Mouse (Mus musculus) retina, postnatal 7 days (tissue): Measurements from ENCODE around the gene Myo1g.
"Not testable (repeated sequence)": the region's sequence is repeated elsewhere in the genome, so short reads cannot be mapped to it uniquely, and the experiment has no call there.

Experiments used
- DNase-seq: peaks from one replicate; pipeline ENCODE4 v3.0.0-alpha.2; 2012; ENCODE audit warnings: low read depth, low spot score

Myo1g gene

DNA sequence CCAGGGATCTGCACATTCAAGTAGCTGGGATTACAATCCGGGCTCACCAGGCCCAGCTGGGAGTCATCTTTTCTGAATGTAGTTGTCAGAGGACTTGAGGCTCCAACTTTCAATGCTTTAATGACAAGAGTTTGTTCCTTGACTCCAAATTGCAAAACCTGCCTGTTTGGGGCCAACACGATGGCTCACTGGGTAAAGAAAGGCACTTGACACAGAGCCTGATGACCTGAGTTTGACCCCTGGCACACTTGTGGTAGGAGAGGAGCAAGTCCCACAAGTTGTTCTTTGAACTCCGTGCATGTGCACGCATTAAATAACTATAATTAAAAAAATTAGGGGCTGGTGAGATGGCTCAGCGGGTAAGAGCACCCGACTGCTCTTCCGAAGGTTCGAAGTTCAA lies 9.2 kb upstream of the Myo1g start:
- no peak for DNase-seq

DNA sequence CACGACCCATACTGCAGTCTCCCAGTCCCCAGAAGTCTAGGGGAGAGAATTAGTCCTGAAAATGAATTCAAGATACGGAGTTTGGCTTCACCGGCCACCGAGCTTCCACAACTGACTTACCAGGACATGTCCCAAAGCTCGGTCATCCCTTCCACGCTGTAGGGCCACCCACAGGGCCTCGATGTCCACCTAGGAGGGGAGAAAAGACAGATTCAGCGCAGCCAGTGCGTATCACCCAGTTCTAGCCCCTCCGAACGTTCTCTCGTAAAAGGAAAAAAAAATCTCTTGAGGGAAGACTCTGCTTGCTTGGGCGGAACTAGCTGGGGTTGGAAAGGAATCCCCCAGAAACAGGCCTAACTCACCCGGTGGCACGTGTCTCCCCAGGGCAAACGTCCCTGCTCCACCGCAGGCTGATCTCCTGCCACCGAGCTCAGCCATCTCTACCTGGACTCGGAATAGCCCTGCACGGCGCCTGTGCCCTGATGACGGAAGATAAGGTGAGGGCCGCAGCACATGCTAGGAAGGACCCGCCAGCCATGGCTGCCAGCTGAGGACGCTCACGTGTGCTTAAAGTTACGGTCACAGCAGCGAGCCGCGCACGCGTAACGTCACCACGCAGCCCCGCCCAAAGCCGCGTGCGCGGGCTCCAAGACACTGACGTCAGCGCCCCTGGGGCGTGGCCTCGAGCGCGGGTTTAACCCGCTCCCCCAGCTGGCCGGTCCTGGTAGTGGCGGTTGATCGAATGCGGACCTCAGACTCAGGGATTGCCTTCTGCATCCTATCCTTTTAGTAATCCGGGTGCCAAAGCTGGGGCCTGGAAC lies 7.6 kb upstream of the Myo1g start:
- peak; percentile 99 for DNase-seq

DNA sequence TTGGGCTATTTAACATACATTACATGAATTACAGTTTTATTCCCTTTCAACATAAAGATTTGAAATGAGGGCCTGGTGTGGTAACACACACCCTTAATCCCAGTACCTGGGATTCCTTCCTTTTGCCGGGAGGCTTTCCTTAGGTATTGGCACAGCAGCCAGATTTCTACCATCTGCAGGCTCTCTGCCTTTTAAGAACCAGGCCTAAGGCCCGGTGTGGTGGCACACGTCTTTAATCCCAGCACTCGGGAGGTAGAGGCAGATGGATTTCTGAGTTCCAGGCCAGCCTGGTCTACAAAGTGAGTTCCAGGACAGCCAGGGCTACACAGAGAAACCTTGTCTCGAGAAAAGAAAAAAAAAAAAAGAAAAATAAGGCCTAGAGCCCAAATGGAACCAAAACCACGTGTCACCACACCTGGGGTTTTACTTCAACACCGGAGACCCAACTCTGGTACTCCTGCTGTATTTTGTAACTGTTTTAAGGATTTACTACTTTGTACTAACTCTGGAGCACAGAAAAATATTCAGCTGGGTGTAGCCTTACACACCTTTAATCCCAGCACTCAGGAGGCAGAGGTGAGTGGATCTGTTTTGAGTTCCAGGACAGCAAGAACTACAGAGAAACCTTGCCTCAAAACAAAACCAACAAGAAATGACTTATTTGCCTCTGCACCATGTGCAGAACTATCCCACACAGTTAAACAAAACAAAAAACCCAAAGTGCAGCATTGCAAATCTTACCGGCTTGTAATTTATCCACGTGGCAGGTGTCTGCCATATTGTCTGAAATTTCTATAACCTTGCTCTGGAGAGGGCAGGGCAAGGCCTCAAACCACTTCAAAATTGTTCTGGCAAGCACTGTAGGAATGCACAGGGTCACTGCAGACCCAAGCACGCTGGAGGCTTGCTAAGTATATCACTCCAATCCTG lies 6.8 kb upstream of the Myo1g start:
- DNase-seq: no peak

DNA sequence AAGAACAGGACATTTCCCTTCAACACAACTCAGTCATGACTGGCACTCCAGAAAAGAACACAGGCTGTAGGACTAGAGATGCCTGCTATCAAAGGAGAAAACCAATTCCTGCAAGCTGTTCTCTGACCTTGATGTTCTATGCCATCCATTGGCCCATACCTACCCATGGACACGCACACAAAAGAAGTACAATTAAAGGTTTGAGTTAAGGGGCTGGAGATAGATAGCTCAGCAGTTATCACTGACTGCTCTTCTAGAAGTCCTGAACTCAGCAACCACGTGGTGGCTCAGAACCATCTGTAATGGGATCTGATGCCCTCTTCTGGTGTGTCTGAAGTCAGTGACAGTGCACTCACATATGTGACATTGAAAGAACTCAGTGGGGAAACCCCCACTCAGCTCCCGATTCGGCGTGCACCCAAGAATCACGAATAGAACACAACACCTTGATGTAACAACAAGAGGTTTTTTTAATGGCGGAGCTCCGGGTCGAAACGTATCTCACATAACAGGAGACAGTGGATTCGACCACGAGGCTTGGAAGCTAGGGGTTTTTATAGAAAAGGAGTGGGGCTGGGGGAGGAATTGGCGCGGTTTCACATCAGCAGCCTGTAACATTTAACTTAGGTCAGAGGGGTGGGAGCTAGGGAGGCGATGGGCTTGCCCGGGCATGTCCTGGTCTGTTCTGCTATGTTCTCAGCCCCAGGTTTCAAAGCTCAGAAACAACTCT lies 5.9 kb upstream of the Myo1g start:
- not testable (repeated sequence) for DNase-seq

DNA sequence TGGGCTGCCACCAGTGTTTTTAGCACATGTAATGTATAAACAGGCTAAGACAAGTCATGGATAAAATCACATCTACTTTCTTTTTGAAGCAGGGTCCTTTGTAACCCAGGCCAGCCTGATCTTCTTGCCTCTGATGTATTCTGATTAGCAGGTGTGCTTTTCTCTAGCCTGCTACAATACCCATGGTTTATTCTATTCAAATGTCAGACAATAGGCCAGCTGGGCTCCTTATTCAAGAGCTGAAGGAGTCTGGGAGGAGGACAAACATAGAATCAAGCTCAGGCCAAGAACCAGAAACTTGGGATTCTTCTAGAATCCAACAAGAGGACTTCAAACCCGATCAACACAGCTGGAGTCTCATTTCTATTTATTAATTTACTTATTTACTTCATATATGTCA lies 4.5 kb upstream of the Myo1g start:
- DNase-seq: no peak

DNA sequence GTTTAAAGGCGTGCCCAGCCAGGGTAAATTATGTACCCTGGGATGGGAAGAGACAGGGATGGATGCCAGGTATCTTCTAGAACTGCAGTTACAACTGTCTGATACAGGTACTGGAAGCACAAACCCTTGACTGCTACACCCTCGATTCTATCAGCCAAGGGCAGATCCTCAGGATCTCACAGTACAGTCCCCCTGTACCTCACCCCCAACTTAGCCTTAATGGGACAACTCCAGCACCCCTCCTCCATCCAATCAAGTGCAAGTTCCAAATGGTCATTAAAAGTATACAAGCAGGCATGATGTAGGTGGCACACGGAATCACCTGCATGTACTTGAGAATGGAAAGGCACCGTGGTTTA lies 4.1 kb upstream of the Myo1g start:
- no peak for DNase-seq

DNA sequence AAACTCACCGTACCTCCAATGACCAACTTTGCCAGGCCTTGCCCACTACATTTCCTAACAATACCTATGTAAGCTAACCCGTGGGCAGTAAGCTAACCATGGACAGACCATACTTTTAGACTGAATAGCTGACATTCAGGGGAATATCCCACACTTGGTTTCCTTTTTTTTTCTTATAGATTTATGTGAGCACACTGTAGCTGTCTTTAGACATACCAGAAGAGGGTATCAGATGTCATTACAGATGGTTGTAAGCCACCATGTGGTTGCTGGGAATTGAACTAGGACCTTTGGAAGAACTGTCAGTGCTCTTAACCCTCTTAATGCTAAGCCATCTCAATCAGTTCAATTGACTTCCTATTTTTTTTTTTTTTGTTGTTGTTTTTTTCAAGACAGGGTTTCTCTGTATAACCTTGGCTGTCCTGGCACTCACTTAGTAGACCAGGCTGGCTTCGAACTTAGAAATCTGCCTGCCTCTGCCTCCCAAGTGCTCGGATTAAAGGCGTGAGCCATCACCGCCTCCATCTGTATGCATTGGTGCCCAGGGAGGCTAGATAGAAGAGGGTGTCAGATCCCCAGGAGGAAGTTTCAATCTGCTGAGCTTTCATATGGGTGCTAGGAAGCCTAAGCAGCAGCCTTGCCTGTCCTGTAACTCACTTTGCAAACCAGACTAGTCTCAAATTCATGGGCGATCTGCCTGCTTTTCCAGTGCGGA lies 3.6 kb upstream of the Myo1g start:
- no peak for DNase-seq

DNA sequence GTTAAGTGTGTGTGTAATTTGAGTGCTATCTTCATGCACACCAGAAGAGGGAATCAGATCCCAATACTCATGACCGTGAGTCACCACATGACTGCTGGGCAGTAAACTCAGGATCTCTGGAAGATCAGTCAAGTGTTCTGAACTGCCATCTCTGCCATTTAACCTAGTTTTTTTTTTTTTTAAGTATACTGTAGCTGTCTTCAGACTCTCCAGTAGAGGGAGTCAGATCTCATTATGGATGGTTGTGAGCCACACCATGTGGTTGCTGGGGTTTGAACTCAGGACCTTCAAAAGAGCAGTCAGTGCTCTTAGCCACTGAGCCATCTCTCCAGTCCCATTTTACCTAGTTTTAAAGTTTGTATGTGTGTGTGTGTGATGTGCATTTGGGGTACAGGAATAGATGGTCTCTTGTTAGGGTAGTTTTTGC lies 2.9 kb upstream of the Myo1g start:
- no peak for DNase-seq

DNA sequence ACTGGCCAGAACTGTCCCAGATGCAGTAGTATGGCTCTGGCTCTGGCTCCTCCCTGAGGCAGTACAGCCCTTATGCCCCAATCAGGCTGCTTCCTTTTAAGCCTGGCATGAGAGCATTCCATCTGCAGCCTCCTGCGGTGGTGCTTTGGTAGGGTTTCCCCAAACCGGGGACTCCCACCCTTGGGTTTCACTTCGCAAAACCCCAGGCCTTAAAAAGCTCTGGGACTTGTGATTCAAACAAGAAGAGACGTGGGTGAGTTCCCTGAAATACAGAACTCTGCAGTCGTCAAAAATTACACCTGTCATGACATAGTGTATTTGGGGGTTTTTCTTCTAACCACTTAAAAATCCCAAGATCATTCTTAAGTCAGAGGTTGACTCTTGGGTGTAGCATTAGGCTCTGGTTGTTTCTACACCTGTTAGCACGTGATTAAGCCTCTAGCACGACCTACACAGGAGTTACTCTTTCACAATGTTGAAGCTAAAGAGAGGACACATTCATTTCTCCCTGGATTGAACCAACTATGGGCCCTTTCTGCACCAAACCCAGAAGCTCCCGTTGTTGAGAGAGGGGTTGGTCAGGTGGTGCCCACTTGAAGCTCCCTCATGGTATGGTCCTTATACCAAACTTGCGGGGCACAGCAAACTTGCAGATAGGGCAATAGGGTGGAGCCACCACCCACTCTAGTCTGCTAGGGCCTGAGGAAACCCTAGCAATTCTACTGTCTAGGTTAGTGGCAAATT lies 2.2 kb upstream of the Myo1g start:
- no peak for DNase-seq

DNA sequence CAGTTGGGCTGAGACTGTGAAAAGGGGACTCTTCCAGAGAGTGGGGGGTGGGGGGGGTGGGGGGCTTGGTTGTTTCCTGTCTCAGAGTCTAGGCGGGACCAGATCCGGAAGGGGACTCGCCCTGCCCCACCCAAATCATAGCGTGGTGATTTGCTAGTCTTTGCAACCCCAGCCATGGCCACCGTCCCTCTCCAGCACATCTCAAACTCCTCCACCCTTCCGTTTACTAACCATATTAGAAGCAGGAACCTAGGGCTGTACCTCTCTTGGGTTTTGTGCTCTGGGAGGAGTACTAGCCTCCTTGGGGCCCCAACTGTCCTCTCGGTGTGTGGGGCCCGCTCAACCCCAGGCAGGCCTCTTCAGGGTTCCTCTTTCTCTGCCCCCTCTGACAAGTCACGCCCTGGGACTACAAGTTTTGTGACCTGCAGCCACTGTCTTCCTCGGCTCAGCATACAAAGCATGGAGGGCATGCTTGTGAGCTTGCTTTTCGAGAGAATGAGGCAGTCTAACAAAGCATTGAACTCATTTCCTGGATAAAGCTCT lies 1.2 kb downstream of the Myo1g start:
- DNase-seq: no peak

DNA sequence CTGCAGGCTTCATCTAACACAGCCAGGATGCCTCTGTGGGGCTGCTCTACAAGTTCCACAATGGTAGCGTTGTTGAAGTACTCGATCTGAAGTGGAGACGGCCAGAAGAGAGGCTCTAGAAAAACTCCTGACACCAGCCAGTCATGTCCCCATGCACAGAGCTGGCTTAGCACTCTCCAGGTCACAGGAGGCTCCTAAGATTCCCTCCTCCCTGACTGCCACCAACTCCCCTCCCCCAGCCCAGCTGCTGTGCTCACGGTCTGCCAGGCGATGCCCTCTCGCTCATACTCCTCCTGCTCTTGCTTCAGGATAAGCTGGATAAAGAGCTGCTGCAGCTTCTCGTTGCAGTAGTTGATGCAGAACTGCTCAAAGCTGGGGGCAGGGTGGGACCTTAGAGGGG lies 5.9 kb downstream of the Myo1g start:
- peak; percentile 86 for DNase-seq

DNA sequence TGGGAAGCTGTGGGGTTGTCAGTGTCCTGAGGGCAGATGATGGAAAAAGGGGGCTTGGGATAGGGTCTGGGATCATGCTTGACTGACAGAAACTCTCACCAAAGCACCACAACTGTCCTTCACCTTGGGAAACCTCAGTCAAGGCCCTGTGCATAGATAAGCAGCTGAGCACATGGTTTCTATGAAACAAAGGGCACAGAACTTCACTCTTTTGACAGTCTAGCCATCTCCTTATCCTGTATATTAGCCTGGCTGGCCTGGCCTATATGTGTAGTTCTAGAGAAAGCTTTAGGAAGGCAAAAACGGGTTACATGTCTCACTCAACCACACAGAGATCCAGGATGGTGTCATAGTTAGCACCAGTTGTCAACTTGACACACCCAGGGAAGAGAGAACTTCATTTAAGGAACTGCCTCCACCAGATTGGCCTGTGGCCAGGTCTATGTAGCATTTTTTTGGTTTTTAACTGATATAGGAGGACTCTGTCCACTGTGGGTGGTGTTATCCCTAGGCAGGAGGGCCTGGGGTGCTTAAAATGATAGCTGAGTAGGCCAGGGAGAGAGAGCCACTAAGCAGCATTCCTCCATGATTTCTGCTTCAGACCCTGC lies 12.4 kb downstream of the Myo1g start:
- DNase-seq: no peak

DNA sequence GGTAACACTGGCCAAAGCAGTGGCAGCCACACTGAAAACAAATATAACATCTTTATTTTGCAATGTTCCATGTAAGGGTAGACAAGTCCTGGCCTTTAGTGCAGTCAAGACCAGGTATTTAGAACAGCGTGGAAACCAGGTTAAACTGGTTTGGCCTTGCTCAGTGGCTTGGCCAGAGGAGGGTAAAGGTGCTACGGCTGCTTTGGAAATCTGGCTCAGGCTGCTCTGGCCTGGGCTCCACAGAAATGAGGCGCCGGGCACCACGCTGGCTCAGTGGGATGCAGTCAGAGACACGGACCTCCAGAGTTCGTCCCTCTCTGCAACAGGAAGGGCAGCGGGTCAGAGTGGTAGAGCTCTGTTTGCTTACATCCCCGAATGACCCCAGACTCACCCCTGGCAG lies 14.2 kb downstream of the Myo1g start:
- no peak for DNase-seq

DNA sequence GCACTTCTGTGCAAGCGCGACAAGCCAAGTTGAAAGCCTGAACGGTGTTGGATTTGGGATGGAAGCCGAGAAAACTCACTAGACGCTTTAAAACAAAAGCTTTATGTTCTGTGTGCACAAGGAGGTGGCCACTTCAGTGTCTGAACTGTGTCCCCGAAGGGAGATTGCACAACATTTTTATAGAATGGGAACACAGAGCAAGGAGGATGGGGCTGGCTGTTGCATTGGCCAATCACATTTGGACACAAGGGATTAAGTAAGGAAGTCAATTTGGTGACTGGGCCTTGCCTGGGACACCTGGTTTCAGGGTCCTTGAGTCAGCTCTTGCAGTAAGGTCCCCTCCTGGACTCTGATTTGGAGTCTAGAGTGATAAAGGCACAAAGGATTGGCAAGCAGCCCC lies 16.1 kb downstream of the Myo1g start:
- DNase-seq: no peak

DNA sequence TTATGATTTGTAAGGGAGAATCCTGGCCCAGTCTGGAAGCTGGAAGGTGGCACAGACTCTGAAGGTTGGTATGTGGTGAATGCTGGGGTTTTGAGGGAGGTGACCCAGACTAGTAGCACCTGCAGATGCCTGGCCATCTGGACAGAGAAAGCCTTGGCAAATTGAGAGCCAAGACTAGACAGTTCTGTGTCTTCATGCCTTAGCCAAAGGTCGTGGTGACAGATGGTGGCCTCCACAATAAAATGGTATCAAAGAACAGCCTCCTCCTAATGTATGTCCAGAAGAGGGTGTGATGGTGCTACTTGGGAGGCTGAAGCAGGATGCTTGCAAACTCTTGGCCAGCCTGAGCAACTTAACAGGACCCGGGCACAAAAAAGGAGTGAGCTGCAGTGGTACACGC lies 16.5 kb downstream of the Myo1g start:
- no peak for DNase-seq

DNA sequence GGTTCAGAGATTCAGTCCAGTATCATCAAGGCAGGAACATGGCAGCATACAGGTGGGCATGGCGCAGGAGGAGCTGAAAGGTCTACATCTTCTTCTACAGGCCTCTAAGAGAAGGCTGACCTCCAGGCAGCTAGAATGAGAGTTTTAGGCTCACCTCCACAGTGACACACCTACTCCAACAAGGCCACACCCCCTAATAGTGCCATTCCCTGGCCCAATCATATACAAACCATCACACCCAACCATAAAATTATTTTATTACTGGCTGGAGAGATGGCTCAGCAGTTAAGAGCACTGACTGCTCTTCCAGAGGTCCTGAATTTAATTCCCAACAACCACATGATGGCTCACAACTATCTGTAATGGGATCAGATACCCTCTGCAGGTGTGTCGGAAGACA lies 18.3 kb downstream of the Myo1g start:
- DNase-seq: no peak

DNA sequence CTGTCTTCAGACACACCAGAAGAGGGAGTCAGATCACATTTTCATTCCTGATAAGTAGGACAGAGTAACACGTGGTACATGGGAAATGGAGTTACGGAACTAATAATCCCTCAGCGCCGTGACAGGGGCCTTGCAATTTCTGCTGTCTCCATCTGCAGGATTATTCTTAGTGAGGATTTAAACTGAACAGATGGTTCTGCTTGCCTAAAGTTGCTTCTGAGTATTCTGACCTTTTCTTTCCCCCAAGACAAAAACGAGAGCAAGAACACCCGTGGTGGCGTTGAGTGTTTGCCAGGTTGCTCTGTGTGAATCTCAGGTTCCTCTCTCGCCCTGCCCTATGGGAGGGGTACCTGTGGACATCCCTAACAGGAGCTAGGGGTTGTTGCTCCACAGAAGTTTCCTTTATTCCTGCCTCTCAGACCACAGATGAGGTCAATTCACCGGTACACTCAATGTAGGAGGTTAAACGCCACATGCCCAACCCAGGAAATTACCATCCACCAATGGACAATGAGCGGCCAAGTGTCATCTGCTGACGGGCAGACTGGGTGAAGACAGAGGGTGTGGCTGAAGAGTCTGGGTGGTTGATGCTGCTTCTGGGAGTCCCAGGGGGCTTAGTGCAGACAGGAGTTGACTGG lies 23.3 kb downstream of the Myo1g start:
- DNase-seq: peak; percentile 72

DNA sequence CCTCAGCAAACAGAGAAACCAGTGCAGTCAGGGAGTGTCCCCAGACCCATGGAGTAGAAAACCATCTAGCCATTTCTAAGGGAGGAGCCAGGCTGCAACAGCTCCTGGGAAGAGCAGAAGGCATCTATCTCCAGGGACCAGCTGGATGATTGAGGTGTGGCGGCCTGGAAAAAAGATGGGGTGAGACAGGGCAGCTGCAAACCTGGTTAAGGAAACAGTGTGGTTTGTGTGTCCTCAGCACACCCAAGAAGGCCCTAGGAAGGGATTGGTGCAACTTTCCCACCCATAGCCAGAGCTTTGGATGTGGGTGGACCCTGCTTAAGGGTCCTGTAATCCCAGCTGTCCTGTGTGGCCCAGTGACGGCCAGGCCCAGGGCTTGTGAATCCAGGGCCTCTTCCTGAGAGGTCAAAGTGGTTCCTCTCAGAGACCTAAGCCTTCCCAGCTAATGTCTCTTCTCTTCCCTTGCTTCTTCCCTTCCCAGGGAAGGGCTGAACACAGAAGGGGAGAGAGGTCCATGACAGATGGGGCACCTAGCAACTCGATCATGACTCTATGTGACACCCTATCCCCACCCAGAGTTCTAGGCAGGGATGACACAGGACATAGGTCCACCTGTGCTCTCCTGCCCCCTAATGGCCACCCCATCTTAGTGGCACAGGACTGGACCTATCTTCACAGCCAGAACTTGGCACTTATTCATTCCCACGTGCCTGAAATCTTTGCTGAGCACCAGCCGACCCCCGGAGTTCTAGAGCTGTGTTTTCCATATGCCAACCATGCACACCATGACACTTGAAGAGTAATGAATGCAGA lies 30.9 kb downstream of the Myo1g start:
- DNase-seq: no peak

DNA sequence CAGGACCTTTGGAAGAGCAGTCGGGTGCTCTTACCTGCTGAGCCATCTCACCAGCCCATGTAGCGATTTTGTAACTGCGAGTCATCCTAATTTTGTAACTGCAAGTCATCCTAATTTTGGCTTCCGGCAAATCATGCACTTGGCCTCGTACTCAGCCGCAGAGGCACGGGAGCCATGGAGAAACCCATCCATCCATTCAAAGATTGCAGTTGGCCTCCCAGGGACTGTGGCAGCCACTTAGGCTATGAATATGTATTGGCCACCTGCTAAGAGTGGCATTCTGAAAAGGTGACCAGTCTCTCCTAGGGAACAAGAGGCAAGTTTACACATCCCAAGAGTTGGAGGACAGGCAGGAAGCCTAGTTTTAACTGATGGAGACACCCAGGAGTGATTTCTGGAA lies 31.5 kb downstream of the Myo1g start:
- no peak for DNase-seq
